Mouse (Mus musculus) telencephalon, adult 2 months (tissue): ENCODE data around the gene Cd84.
"Not testable (repeated sequence)": the region's sequence is repeated elsewhere in the genome, so short reads cannot be mapped to it uniquely, and the experiment has no call there.

Experiments
- DNase-seq: peaks from one replicate; pipeline ENCODE4 v3.0.0-alpha.2; 2011; ENCODE audit warnings: low read depth, low spot score

Gene Cd84

DNA sequence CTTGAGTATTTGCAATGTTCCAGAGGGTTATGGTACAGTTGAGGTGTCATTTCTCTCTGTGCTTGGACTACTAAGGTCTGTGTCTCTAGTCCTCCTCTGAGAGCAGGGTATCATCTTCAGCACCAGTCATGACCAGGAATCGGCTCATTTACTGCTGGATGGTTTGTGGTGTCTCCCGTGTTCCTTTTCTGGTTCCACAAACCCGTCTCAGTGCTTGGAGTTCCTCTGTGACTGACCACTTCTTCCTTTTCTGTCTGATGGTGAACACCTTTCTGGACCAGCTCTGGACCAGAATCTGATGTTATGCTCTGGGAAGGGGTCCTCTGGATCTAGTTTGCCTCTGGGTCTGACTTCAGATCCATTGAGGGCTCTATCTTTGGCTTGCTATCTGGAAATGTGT, at the start of gene Cd84:
Gene Cd84, plus strand, starts transcription at position 210 of the 400 bp plus-strand sequence.
- DNase-seq = no peak

DNA sequence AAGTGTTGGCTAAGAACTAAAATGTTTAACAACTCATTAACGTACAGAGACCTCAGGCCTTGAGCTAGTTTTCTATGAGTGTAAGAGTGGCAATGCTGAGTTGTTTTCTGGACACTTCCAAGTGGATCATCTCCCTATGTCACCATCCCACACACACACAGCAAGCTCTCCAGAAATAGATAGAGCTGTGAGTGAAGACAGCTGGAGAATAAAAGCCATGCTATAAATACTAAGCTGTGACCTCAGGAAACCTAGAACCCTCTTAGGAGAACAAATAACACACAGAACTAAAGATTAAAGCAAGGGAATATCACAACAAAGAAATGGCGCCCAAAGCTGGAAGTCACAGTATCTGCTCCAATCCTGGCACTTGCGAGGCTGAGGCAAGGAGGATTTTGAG, 48.0 kb upstream of the Cd84 start:
- DNase-seq = peak; percentile 84

DNA sequence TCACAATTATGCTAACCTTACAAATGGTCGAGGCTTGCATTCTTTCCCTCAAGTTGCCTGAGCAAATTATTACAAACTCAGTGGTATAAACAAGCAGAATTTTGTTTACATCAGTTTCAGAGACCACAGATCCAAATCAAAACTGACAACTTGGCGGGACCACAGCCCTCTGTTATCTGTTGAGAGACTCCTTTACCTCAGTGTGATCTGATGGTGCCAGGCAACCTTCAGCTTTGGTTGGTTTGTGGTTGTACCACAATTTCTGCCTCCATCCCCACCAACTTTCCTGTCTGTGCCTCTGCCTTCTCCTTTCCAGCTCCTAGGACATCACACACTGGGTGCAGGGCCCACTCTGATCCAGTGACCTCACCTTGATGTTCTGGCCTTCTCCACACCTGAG, 43.3 kb upstream of the Cd84 start:
- DNase-seq = no peak

DNA sequence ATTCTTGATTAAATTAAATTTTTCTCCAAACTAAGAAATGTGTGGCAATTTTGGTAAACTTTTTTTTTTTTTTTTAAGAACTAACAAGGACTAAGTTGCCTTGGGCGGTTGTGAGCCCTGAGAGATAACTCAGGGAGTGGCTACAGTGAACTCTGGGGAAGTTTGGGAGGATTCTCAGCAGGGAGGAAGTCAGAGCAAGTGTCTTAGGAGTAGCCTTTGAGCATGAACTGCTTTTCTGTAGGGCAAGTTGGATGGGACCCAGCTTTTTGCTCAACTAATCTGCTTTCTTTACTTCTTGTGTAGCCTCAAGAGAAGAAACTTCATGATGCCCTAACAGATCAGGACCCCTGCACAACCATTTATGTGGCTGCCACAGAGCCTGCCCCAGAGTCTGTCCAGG, 41.7 kb upstream of the Cd84 start:
- DNase-seq = no peak

DNA sequence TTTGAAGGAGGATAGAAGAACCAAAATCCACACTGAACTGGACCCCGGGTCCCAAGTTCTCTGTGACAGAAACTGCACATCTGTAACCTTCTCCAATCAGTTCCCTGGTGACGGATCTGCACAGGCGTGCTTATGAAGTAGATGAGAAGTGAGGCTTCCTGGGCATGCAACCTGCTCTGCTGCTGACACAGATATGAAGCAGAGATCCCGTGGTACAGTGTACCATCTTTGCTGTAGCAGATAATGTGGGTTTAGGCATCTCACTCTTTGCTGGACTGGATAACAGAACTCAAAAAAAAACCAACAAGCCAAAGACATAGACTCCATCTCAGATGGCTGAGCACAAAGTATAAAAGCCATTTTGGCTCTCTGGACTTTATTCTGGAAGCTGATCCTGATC, 39.8 kb upstream of the Cd84 start:
- no peak for DNase-seq

DNA sequence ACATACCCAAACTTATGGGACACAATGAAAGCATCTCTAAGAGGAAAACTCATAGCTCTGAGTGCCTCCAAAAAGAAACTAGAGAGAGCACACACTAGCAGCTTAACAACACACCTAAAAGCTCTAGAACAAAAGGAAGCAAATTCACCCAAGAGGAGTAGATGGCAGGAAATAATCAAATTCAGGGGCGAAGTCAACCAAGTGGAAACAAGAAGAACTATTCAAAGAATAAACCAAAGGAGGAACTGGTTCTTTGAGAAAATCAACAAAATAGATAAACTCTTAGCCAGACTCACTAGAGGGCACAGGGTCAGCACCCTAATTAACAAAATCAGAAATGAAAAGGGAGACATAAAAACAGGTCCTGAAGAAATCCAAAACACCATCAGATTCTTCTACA, 28.4 kb upstream of the Cd84 start:
- DNase-seq = not testable (repeated sequence)

DNA sequence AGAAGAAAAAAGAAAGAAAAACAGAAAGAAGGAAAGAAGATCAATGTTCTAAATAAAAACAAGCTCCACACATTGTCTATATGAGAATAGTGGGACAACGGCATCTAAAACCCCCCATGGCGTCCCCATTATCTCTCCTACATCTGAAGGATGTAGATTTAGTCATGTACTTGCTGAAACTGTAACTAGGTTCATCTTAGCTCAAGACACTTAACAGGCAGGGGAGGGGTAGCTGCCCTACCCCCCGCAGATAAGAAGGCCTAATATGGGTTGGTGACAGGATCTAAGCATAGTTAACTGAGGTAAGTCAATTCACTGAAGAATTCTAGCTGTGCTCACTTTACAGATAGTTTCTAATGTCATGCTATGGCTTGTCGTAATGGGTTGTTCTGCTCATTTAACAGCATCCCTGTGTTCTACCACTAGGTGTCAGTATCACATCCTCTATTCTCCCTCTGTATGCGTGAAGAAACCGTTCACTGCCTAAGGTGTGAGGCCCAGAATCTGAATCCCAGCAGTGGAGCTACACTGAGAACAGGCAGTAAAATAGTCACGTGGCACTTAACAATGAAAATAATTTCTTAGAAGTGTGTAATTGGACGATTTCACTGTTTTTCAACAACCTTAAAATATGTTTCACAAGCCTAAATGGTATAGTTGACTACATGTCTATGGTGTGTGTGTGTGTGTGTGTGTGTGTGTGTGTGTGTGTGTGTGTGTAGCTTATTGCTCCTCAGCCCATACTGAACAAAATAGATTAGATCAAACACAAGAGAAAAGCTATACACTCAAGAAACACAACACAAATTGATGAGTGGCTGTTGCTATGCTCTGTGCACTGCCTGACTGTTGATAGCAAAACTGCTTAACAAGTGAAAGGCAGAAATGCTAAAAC, 23.7 kb upstream of the Cd84 start:
- no peak for DNase-seq

DNA sequence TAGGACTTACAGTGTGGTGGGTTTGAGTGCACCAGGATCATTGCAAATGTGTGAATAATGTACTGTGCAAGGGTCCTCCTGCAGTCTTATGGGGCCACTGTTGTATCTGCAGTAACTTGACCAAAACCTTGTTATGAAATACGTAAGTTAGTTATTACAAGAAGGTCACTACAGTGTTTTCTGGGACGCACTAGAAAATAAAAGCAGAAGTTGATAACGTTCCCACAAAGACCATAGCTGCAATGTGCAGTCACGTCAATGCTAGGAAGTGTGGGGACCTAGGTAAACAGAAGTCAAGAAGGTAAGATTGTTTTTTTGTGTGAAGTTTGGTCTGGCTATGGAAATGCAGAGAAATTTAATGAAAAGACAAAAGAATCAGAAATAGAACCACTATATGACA, 22.5 kb upstream of the Cd84 start:
- no peak for DNase-seq

DNA sequence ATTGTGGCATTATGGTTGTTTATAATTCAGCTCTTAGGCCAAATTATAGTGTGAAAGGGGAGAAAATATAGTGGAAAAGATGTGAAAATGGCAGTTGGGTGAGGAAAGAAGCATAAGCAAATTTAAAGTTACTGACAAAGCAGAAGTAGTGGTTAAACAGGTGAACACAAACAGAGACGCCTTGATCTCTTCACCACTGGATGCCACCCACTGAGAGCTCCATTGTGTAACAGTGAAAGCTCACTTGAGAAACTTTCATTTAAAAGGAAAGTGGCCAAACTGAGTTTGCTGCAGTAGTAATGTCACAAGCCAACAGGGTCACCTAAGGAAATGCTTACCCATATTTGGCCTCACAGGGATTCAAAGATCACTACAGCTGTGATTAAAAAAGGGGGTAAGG, 18.2 kb upstream of the Cd84 start:
- DNase-seq = no peak

DNA sequence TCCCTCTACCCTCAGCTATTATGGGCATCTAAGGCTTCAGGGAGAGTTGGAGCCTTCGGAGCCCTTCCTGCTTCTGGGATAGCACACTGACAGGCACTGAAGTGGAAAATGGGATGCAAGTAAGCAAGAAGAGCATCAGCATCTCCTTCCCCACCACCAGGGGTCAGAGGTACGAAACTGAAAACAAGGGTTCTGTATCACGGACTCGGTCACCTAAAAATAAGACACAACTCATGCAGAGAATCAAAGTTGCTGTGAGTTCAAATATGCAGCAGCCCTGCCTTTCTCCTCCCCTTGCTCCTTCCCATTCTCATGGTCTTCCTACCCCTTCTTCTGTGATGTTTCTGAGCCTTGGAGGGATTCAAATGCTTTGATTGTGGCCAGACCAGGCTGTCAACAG, 14.0 kb upstream of the Cd84 start:
- DNase-seq = no peak

DNA sequence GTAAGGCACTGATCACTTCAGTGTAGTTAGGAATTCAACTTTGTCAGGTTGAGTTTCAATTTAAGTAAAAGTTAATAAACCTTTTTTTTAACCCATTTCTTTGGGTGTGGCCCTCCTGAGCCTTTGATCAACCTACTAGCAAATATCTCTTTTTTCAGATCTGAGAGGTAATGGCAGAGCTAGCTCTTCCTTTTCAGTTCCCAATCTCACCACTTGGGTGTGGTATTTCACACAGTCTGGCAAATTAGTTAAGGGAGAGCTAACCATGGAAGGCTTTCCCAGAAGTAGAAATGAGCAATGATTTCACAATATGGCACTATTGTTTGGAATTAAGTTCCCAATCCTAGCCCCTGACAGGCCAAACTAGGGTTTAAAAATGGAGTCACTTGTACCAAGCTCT, 13.3 kb upstream of the Cd84 start:
- DNase-seq = no peak

DNA sequence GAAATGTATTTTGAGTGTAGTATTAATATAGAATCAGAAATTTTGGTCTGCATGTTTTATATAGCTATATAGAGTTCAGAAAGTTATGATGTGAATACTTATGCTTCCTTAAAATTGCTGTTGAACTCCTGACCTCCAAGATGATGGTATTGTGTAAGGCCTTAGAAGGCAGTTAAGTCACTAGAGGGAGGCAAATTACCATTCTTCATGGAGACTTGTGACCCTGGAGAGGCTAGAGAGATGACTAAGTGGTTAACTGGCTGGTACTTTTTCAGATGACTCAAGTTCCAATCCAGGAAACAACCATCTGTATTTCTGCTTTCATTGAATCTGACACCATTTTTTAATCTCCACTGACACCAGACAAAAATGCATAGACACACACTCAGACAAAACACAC, 11.8 kb upstream of the Cd84 start:
- DNase-seq = no peak

DNA sequence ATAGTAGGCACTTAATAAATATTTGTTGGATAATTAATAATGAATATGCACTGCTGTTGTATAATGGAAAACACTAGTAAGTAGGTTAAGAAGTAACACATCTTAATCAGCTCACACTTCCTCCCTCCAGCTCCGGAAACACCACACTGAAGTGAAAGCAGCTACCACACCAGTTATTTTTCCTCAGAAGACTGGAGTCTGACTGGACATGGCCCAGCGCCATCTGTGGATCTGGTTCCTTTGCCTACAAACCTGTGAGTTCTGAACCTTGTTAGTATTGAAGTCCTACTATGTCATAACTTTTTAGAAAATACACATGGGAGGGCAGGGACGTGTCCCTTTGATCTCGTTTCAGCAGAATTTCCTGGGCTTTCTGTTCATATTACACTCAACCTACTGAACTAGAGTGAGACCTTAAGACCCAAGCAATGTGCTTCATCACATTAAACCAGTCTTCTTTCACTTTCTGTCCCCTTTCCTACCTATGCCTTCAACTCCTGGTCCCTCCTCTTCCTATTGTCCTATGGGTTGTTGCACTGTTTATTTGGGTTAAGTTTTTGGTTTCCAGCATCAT, 1.0 kb downstream of the Cd84 start:
- no peak for DNase-seq

DNA sequence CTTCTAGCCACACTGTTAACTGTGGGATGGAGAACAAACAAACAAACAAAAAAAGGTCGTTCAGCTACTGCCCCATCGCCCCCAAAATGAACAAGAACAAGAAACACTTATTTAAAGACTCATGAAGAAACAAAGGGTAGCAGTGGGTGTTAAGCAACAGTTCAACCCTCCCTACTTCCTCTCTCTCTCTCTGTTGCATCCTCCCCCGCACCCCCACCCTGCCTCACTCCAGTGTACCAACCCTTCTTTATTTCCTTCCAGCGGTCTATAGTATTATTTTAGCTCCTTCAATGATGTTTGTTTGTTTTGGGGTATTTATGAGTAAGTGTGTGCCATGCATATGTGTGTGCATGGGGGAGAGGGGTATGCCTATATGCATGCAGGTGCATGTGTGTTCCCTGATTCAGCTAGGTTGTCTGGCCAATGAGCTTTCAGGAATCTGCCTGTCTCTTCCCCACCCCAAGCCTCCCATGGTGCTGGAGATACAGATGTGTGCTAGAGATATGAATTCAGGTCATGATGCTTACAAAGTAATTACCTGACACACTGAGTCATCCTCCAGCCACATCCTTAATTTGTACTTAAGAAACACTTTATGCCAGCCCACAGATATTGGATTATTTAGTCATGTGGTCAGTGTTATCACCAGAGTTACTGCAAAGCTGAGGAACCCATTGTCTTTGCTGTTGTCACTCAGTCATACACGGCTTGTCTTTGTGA, 5.7 kb downstream of the Cd84 start:
- DNase-seq = no peak

DNA sequence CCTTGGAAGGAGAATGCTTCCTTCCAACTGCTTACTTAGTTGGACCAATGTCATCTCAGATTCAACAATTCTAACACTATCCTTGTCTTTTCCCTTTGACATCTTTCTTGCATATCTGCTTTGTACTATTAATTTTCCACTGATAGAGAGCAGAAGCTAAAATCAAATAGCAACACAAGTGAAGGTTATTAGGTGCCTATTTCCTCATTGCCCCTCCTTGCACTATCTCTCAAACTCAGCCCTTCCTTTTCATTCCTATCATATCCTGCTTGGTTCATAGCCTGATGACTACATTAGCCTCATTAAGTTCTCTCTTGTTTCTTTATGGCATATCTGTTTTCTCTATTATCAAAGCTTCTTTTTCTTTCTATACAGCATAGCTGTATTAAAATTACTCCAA, 8.7 kb downstream of the Cd84 start:
- no peak for DNase-seq

DNA sequence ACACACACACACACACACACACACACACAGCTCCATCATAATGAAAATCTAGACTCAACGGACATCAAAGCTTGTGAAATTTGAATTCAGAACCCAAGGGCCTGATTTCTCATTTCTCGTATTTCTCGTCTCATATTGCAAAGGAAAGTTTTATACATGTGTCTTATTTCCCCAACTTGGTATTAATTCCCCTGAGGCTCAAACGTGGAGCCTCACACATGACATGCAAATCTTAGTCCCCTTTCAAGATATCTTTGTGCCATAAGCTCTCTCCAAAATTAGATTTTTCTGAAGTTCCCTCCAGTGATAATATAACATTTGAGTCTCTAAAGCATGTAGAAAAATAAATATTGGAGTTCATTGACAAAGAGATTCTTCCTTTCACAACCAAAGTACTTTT, 9.3 kb downstream of the Cd84 start:
- no peak for DNase-seq

DNA sequence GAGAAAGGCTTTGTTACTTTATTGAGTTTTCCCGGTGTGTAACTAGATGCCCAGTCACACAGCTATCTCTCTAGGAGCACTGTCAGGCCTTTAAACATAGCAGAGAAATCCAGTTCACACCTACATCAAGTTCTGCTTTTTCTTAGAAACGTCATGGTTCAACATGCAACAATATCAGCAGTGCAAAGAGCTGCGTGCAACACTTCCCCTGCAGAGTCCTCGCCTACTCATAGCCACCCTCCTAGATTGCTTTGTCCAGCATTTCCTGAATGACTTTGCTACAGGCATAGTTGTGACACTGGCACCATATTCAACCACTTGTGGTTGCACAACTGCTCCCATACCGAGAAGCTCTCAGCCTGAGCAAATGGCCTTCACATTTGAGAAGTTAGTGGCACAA, 10.0 kb downstream of the Cd84 start:
- no peak for DNase-seq

DNA sequence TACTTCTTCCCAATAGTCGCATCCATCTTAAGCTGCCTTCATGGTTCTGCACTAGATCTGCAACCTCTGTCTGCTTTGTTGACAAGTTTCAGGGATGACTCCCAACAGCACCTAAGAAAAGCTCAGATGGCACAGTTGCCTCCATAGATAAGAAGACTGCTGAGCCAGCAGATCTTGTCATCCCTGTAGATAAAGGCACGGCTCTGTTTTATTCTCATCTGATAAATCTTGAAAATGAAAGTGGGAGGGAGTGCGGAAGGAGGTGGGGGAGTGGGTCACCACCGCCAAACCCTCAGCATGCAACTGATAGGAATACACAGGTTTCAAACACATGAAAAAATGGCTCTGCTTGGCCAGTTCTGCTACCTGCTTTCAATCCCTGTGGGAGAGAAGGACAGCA, 26.0 kb downstream of the Cd84 start:
- DNase-seq = no peak

DNA sequence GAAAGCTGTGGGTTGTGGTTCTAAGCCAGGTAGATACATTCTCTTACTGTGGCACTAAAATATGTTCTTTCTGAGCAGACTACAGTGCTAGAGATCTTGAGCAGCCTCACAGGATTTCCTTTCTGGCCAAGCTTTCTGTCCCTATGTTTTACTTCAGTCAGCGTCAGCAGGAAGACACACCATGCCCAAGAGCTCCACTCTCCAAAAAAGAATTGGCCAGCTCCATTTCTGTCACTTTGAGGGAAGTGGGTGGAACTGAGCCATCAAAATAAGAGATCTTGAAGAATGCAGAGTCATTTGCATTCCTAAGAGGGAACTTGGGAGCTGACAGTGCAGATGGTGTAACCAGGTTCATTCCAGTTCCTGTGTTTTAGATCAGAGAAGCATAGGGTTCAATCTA, 47.5 kb downstream of the Cd84 start:
- peak; percentile 72 for DNase-seq

DNA sequence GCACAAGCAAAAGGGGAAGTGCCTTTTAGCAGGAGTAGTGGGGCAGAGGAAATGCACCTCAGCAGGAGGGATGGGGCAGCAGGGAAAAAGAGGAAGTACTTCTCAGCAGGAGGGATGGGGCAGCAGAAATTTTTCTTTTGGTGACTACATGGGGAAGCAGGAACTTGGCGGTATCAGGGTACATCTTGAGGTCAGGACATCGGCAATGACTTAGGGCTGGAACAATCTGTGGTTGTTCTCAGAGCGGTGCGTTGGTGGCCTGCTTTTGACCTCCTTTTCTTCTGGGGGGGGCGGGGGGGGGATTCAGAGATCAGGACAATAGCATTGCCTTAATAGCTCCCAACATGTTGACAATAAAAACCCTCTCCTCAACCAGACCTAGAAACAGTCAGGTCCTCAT, 55.9 kb downstream of the Cd84 start, which contains the start of gene Gm10521:
Gene Gm10521, plus strand, starts transcription at position 301 of the 400 bp plus-strand sequence.
- not testable (repeated sequence) for DNase-seq

DNA sequence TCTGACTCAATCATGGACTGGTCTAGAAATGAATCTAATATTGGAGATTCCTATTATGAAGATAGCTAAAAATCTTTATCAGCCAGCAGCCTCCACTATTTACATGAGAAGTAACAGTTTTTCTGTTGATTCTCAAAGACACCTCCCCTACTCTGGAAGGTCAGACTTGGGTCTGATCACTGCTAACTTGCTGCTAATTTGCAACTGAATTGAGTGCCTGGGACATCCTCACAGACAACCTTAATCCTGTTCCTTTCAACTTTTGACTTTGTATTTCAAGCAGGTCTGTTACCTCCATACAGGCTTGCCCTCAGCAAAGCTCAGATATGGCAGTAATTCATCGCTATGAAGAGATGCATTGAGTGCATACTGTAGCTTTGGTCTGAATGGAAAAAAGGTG, 64.5 kb downstream of the Cd84 start:
- DNase-seq = no peak

DNA sequence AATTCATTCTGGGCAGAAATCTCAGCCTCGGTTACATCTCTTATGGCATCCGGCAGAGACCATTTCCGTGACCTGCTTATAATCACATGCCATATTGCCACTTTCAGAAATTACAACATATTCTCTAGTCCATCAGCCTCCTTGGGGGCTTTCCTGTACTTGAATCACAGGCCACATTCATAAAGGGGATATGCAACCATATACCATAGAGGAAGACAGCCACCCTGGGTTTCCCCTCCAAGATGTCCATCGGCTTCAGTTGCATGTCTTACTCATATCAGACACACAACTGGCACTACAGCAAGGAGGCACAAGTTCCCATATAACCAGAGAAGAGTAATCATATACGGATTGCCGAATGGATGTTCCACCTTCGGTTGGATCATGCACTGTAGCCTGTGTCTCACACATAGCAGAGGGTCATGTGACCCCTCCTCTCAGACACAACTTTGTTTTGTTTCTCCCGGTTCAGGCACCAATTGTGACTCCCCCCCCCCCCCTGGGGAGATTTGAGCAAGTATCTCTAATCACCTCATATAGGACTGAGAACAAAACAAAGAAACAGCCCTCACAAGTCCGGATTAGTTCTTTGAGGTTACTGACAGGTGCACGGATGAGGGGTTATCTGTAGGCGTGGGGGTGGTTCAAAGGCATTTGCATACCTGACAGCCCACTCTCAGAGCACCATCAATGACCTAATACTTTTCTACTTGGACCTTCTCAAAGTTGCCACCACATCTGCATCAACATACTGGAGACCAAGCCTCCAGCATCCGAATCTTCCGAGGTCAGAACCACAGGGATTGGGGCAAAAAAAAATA, 76.4 kb downstream of the Cd84 start:
- no peak for DNase-seq
